Mouse (Mus musculus) neural tube, postnatal 0 days (tissue): ENCODE data around the gene Cetn4. TPM values are rescaled to one million over a fixed set of nuclear protein-coding genes. Genes with fewer than 3 reads are reported as not detected.

ENCODE experiments used
- polyA plus RNA-seq: library from polyadenylated mRNA; unstranded; fragments of >200 nt; fragmentation: Nextera tagmentation; extraction: Ambion mirVana; gene quantifications from 2 replicates; pipeline ENCODE4 v1.2.1, GENCODE M21; 2015

Cetn4 gene
- polyA plus RNA-seq, result 3.6 and 3.7 TPM in 2 replicates

DNA sequence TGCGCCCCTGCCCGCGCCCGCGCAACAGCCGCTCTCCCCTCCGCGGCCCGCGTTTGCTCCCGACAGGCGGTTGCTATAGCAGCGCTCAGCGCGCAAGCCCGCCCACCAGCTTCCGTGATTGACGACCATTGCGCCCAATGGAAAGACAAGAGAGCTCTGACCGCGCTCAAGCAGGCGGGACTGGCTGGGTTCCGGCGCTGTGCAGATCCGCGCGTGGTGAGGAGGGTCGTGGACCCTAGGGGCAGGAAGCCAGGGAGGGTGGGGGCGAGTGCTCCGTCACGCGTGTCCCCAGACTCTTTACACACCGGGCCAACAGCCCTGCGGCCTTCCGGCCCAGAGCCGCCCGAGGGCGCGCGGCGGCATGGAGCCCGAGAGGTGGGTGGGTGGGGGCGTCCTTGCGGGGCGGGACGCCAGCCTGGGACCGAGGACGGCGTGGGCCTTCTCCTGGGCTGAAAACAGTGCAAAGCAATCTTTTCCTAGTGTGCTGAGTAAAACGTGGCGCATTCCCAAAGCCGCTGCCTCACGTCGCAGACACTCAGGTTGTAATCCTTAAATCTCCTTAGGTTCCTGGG is at the start of gene Cetn4, which contains the start of gene Bbs12:
Gene Cetn4, minus strand, starts transcription at position 339 of the 572 bp plus-strand sequence.
Gene Bbs12, plus strand, starts transcription at position 185 of the 572 bp plus-strand sequence.

DNA sequence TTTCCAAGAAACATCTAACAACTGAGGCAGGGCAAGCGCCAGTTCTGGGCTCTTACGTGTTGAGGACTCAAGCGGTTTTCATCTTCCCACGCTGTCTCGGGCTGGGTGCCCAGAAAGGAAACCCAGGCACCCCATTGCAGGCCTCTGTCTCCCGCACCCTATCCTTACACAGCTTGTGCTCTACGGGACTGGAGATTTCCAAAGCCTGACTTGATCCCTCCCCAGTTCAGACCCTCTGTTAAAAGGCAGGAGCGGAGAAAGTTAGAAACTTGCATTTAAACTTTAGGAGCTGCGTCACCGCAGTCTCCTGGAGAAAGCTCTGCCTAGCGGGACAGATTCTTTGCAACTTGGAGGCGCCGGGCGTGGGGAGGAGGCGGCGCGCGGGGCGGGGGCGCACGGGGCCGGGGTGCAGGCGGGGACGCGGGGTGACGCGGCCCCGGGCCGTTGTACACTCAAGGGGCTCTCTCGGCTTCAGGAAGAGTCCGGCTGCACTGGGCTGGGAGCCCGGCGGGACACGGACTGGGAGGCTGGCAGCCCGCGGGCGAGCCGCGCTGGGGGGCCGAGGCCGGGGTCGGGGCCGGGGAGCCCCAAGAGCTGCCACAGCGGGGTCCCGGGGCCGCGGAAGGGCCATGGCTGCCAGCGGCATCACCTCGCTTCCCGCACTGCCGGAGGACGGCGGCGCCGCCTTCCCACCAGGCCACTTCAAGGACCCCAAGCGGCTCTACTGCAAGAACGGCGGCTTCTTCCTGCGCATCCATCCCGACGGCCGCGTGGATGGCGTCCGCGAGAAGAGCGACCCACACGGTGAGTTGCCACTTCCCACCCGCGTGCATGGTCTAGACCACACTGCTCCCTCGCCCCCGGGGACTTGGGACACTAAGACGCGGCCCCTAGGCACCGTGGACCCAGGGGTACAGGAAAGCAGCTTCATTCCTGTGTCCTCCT is 36.0 kb upstream of the Cetn4 start, which contains the start of gene Fgf2:
Gene Fgf2, plus strand, starts transcription at position 126 of the 945 bp plus-strand sequence.

Other genes starting within 250 kb of the Cetn4 start
- gene Adad1, start 249.2 kb downstream of the Cetn4 start, polyA plus RNA-seq, result 0.06 TPM in 1 of 2 replicates, not detected in the other
- 0.42 and 0.63 TPM in 2 replicates for gene Il2, start 186.7 kb downstream of the Cetn4 start, polyA plus RNA-seq
- not detected in 2 replicates for gene Il21, start 80.1 kb downstream of the Cetn4 start, polyA plus RNA-seq
- gene Bbs12, start 154 bp downstream of the Cetn4 start, polyA plus RNA-seq, result 4.6 and 5.0 TPM in 2 replicates
- gene Fgf2, start 35.6 kb upstream of the Cetn4 start, polyA plus RNA-seq, result 1.1 TPM in 2 replicates
- 18.5 and 22.6 TPM in 2 replicates for gene Spata5, start 107.2 kb upstream of the Cetn4 start, polyA plus RNA-seq
- gene Nudt6, start 107.5 kb upstream of the Cetn4 start, polyA plus RNA-seq, result 8.2 and 9.9 TPM in 2 replicates